Mouse (Mus musculus) ES-Bruce4 (cell line): ENCODE measurements around the gene Gm4302. TPM values are rescaled to one million over a fixed set of nuclear protein-coding genes. Genes with fewer than 3 reads are reported as not detected.

ENCODE experiments used
- polyA plus RNA-seq: library from polyadenylated mRNA; stranded (reverse); fragments of >200 nt; gene quantifications from 2 replicates; pipeline ENCODE4 v1.2.4, GENCODE M21; 2011; ENCODE audit warnings: low read depth; ENCODE audit not compliant: missing spikeins, insufficient read depth, insufficient read length

Gene Gm4302
- polyA plus RNA-seq, 1 experiment, result not detected

Other genes starting within 250 kb of the Gm4302 start
- gene Gm4301, start 5.2 kb upstream of the Gm4302 start, polyA plus RNA-seq, result not detected in 2 replicates
- gene Gm4303, start 5.1 kb downstream of the Gm4302 start, polyA plus RNA-seq, result not detected in 2 replicates
- gene Gm4305, start 10.3 kb downstream of the Gm4302 start, polyA plus RNA-seq, result not detected in 2 replicates
- not detected in 2 replicates for gene Gm4307, start 20.5 kb downstream of the Gm4302 start, polyA plus RNA-seq
- gene Gm4312, start 41.7 kb downstream of the Gm4302 start, polyA plus RNA-seq, result not detected in 2 replicates
- 42.7 and 44.4 TPM in 2 replicates for gene Tmtc3, start 146.5 kb downstream of the Gm4302 start, polyA plus RNA-seq
- gene Cep290, start 146.7 kb downstream of the Gm4302 start, polyA plus RNA-seq, result 25.1 and 28.7 TPM in 2 replicates
- gene 4930430F08Rik, start 249.6 kb downstream of the Gm4302 start, polyA plus RNA-seq, result 28.0 and 28.8 TPM in 2 replicates
- not detected in 2 replicates for gene 1700017N19Rik, start 249.6 kb downstream of the Gm4302 start, polyA plus RNA-seq